Mouse (Mus musculus): ENCODE measurements around the gene Cdk6.

- no peak for TF ChIP-seq CTCF (IDR thresholded peaks at IDR 0.05; ENCODE audit: low read depth)
- no peak for TF ChIP-seq EP300 (optimal IDR thresholded peaks at IDR 0.05)
Measured at GRCm38 (mm10) chr5:3357496-3357895, 16.2 kb downstream of the Cdk6 start.
